Mouse (Mus musculus) testis, adult 2 months (tissue): Measurements from ENCODE around the gene Stk35. TPM values are rescaled to one million over a fixed set of nuclear protein-coding genes. Genes with fewer than 3 reads are reported as not detected.
"Not testable (repeated sequence)": the region's sequence is repeated elsewhere in the genome, so short reads cannot be mapped to it uniquely, and the experiment has no call there.

Experiments
- H3K27ac ChIP-seq: fragments of 200-500 bp; 2 replicates; pipeline ENCODE4 v1.5.1; 2012; ENCODE audit warnings: low read depth, low read length; ENCODE audit not compliant: control insufficient read depth, insufficient read depth
- H3K27me3 ChIP-seq: fragments of 200-500 bp; 2 replicates; pipeline ENCODE4 v1.6.1; 2012; ENCODE audit warnings: mild to moderate bottlenecking, low read length, moderate library complexity; ENCODE audit not compliant: control insufficient read depth, insufficient read depth
- H3K36me3 ChIP-seq: fragments of 200-500 bp; 2 replicates; pipeline ENCODE4 v1.6.1; 2012; ENCODE audit warnings: mild to moderate bottlenecking, low read length; ENCODE audit not compliant: control insufficient read depth, insufficient read depth
- H3K4me1 ChIP-seq: fragments of 200-500 bp; 2 replicates; pipeline ENCODE4 v1.6.1; 2012; ENCODE audit warnings: low read length; ENCODE audit not compliant: control insufficient read depth, insufficient read depth
- H3K4me3 ChIP-seq: fragments of 200-500 bp; 2 replicates; pipeline ENCODE4 v1.5.1; 2012; ENCODE audit warnings: low read depth, mild to moderate bottlenecking, low read length, moderate library complexity, mixed read lengths; ENCODE audit not compliant: control insufficient read depth
- CTCF ChIP-seq: fragments of 200-500 bp; IDR thresholded peaks from 2 replicates; pipeline ENCODE4 v1.5.1; 2012; ENCODE audit warnings: low read depth, mild to moderate bottlenecking, inconsistent platforms, low read length, moderate library complexity; ENCODE audit not compliant: control insufficient read depth, insufficient read depth, insufficient replicate concordance
- POLR2A ChIP-seq: fragments of 200-500 bp; IDR thresholded peaks from 2 replicates; pipeline ENCODE4 v1.6.1; 2012; ENCODE audit warnings: low read depth, mild to moderate bottlenecking, inconsistent platforms, low read length, moderate library complexity; ENCODE audit not compliant: control insufficient read depth
- polyA plus RNA-seq: library from polyadenylated mRNA; depleted of rRNA; stranded (reverse); fragments of >200 nt; gene quantifications from 2 replicates; pipeline ENCODE4 v1.2.3, GENCODE M21; 2012

The Stk35 gene
- polyA plus RNA-seq, 1 experiment: 130 TPM

GRCm38 (mm10) chr2:129834221-129834620, 33.9 kb downstream of the Stk35 start:
- Histone ChIP-seq H3K27ac (no peak overlapping the region), H3K36me3 (no peaks in the 10 kb centered on the region), H3K27me3 (no peaks in the 10 kb centered on the region), H3K4me3 (peak overlapping the region; percentile 68; the same call in 1 of the 2 replicates), H3K4me1 (0 out of 2 replicates have a peak, but pooled peaks cover 2% of the 10 kb centered on the region)
- TF ChIP-seq POLR2A (no peak), CTCF (no peak)

GRCm38 (mm10) chr2:129834881-129835280, 34.6 kb downstream of the Stk35 start:
- H3K4me3 ChIP-seq: peak overlapping the region; percentile 68
- 0 out of 2 replicates have a peak, but pooled peaks cover 2% of the 10 kb centered on the region for H3K4me1 ChIP-seq
- H3K27ac ChIP-seq: no peak overlapping the region
- H3K36me3 ChIP-seq: no peaks in the 10 kb centered on the region
- no peaks in the 10 kb centered on the region for H3K27me3 ChIP-seq
- TF ChIP-seq POLR2A: 0 out of 2 replicates have a peak, but pooled peaks have one; percentile 34
- TF ChIP-seq CTCF: no peak

GRCm38 (mm10) chr2:129836921-129837320, 36.6 kb downstream of the Stk35 start:
- no peak overlapping the region for H3K27ac ChIP-seq
- TF ChIP-seq CTCF (no peak), POLR2A (no peak)
- H3K27me3 ChIP-seq: no peaks in the 10 kb centered on the region
- 0 out of 2 replicates have a peak, but pooled peaks cover 2% of the 10 kb centered on the region for H3K4me1 ChIP-seq
- peak overlapping the region; percentile 15 for H3K4me3 ChIP-seq
- no peaks in the 10 kb centered on the region for H3K36me3 ChIP-seq

GRCm38 (mm10) chr2:129838321-129838720, 38.0 kb downstream of the Stk35 start:
- no peaks in the 10 kb centered on the region for H3K36me3 ChIP-seq
- no peaks in the 10 kb centered on the region for H3K27me3 ChIP-seq
- no peak overlapping the region for H3K27ac ChIP-seq
- H3K4me3 ChIP-seq: no peak overlapping the region
- 0 out of 2 replicates have a peak, but pooled peaks cover 2% of the 10 kb centered on the region for H3K4me1 ChIP-seq
- no peak for TF ChIP-seq CTCF
- no peak for TF ChIP-seq POLR2A

GRCm38 (mm10) chr2:129845826-129846225, 45.5 kb downstream of the Stk35 start:
- Histone ChIP-seq H3K4me3 (no peak overlapping the region), H3K36me3 (no peaks in the 10 kb centered on the region), H3K27me3 (no peaks in the 10 kb centered on the region), H3K4me1 (no peaks in the 10 kb centered on the region), H3K27ac (no peak overlapping the region)
- TF ChIP-seq POLR2A (no peak), CTCF (no peak)

GRCm38 (mm10) chr2:129846501-129846900, 46.2 kb downstream of the Stk35 start:
- no peak overlapping the region for H3K4me3 ChIP-seq
- TF ChIP-seq POLR2A: no peak
- no peak for TF ChIP-seq CTCF
- H3K27me3 ChIP-seq: no peaks in the 10 kb centered on the region
- H3K4me1 ChIP-seq: no peaks in the 10 kb centered on the region
- no peak overlapping the region for H3K27ac ChIP-seq
- H3K36me3 ChIP-seq: no peaks in the 10 kb centered on the region

- H3K4me3 ChIP-seq, H3K36me3 ChIP-seq, H3K27ac ChIP-seq, H3K27me3 ChIP-seq, H3K4me1 ChIP-seq: not testable (repeated sequence)
Observed at GRCm38 (mm10) chr2:129849078-129849477, 48.8 kb downstream of the Stk35 start.

- no peaks in the 10 kb centered on the region for H3K4me1 ChIP-seq
- H3K4me3 ChIP-seq: no peak overlapping the region
- no peak overlapping the region for H3K27ac ChIP-seq
- H3K27me3 ChIP-seq: no peaks in the 10 kb centered on the region
- H3K36me3 ChIP-seq: no peaks in the 10 kb centered on the region
- TF ChIP-seq CTCF: no peak
- TF ChIP-seq POLR2A: no peak
Observed at GRCm38 (mm10) chr2:129851512-129851911, 51.2 kb downstream of the Stk35 start.

- Histone ChIP-seq H3K27me3 (no peaks in the 10 kb centered on the region), H3K4me1 (no peaks in the 10 kb centered on the region), H3K27ac (no peak overlapping the region), H3K36me3 (no peaks in the 10 kb centered on the region), H3K4me3 (no peak overlapping the region)
- TF ChIP-seq CTCF (no peak), POLR2A (no peak)
Observed at GRCm38 (mm10) chr2:129863256-129863655, 62.9 kb downstream of the Stk35 start.
